Mouse (Mus musculus) limb, embryonic 12.5 days (tissue): Measurements from ENCODE around the gene Slc35f1. TPM values are rescaled to one million over a fixed set of nuclear protein-coding genes. Genes with fewer than 3 reads are reported as not detected.

ENCODE experiments used
- ATAC-seq: fragments of 200-750 bp; cut with Nextera tagmentation; 2 replicates; pipeline ENCODE4 v1.8.0; 2017; ENCODE audit warnings: low read depth, moderate TSS enrichment; ENCODE audit not compliant: insufficient number of reproducible peaks, insufficient read depth, low FRiP score, low TSS enrichment
- H3K27ac ChIP-seq: fragments of 300-500 bp; sonication (generic); 2 replicates; pipeline ENCODE4 v1.5.1; 2016; ENCODE audit warnings: mild to moderate bottlenecking, moderate library complexity
- H3K27me3 ChIP-seq: fragments of 300-500 bp; sonication (generic); 2 replicates; pipeline ENCODE4 v1.6.1; 2016; ENCODE audit warnings: mild to moderate bottlenecking, moderate library complexity
- H3K36me3 ChIP-seq: fragments of 300-500 bp; sonication (generic); 2 replicates; pipeline ENCODE4 v1.6.1; 2016; ENCODE audit warnings: mild to moderate bottlenecking, moderate library complexity
- H3K4me1 ChIP-seq: fragments of 300-500 bp; sonication (generic); replicated peaks from 2 replicates; pipeline ENCODE4 v1.6.1; 2016
- H3K4me2 ChIP-seq: fragments of 300-500 bp; sonication (generic); 2 replicates; pipeline ENCODE4 v1.6.1; 2016; ENCODE audit warnings: mild to moderate bottlenecking, moderate library complexity
- H3K4me3 ChIP-seq: fragments of 300-500 bp; sonication (generic); replicated peaks from 2 replicates; pipeline ENCODE4 v1.5.1; 2016; ENCODE audit warnings: mild to moderate bottlenecking
- H3K9ac ChIP-seq: fragments of 300-500 bp; sonication (generic); replicated peaks from 2 replicates; pipeline ENCODE4 v1.6.1; 2016; ENCODE audit warnings: mild to moderate bottlenecking, moderate library complexity
- H3K9me3 ChIP-seq: fragments of 300-500 bp; sonication (generic); 2 replicates; pipeline ENCODE4 v1.6.1; 2016; ENCODE audit warnings: mild to moderate bottlenecking, moderate library complexity
- WGBS: fragments of 180-500 bp; shearing (Covaris S2); methylation state at CpG from one replicate; pipeline ENCODE4 v1.1.7; 2016; 5-methylcytosine and 5-hydroxymethylcytosine counted together
- polyA plus RNA-seq: library from polyadenylated mRNA; unstranded; fragments of >200 nt; fragmentation: Nextera tagmentation; extraction: Ambion mirVana; gene quantifications from 2 replicates; pipeline ENCODE4 v1.2.1, GENCODE M21; 2016

The Slc35f1 gene
- polyA plus RNA-seq = 3.3 and 3.4 TPM in 2 replicates

- Histone ChIP-seq H3K36me3 (no peaks in the 10 kb centered on the region), H3K4me2 (peak within 1 kb of the TSS; percentile 96), H3K27me3 (peaks cover 12% of the 10 kb centered on the region), H3K4me1 (no peaks in the 10 kb centered on the region), H3K4me3 (peak within 1 kb of the TSS; percentile 69), H3K27ac (peak within 1 kb of the TSS; percentile 69), H3K9ac (peak within 1 kb of the TSS; percentile 74), H3K9me3 (no peaks in the 10 kb centered on the region)
- WGBS = under 1% methylated on average over 54 of the region's 54 CpGs
- peak; percentile 90 for ATAC-seq
Measured at GRCm38 (mm10) chr10:52690334-52690991, at the start of gene Slc35f1. Gene Slc35f1, plus strand, starts transcription at chr10:52690533.

GRCm38 (mm10) chr10:52671234-52671633 lies 19.1 kb upstream of the Slc35f1 start:
- Histone ChIP-seq H3K9ac (no peak overlapping the region), H3K4me2 (no peak overlapping the region), H3K27me3 (no peaks in the 10 kb centered on the region), H3K27ac (no peak overlapping the region), H3K9me3 (no peaks in the 10 kb centered on the region), H3K4me1 (no peaks in the 10 kb centered on the region), H3K4me3 (no peak overlapping the region), H3K36me3 (no peaks in the 10 kb centered on the region)
- ATAC-seq = no peak

- Histone ChIP-seq H3K4me3 (peak overlapping the region; percentile 69), H3K4me1 (no peaks in the 10 kb centered on the region), H3K27me3 (peaks cover 12% of the 10 kb centered on the region), H3K9me3 (no peaks in the 10 kb centered on the region), H3K27ac (peak overlapping the region; percentile 69), H3K9ac (peak overlapping the region; percentile 74), H3K36me3 (no peaks in the 10 kb centered on the region), H3K4me2 (peak overlapping the region; percentile 96)
- WGBS = under 1% methylated on average over 44 of the region's 45 CpGs
- ATAC-seq = peak; percentile 72
Measured at GRCm38 (mm10) chr10:52690992-52691731, 829 bp downstream of the Slc35f1 start.

GRCm38 (mm10) chr10:52703688-52704087 lies 13.4 kb downstream of the Slc35f1 start:
- H3K4me1 ChIP-seq = peaks cover 21% of the 10 kb centered on the region
- H3K27me3 ChIP-seq = no peaks in the 10 kb centered on the region
- H3K4me2 ChIP-seq = peak overlapping the region; percentile 78
- H3K9me3 ChIP-seq = no peaks in the 10 kb centered on the region
- H3K27ac ChIP-seq = no peak overlapping the region
- no peaks in the 10 kb centered on the region for H3K36me3 ChIP-seq
- ATAC-seq = peak; percentile 68
- no peak overlapping the region for H3K4me3 ChIP-seq
- H3K9ac ChIP-seq = no peak overlapping the region

GRCm38 (mm10) chr10:52704101-52705051 lies 14.0 kb downstream of the Slc35f1 start:
- peak overlapping the region; percentile 41 for H3K4me3 ChIP-seq
- peak overlapping the region; percentile 46 for H3K9ac ChIP-seq
- no peaks in the 10 kb centered on the region for H3K36me3 ChIP-seq
- H3K27ac ChIP-seq = peak overlapping the region; percentile 81
- WGBS = 3% methylated on average over 31 of the region's 31 CpGs
- H3K27me3 ChIP-seq = no peaks in the 10 kb centered on the region
- H3K4me2 ChIP-seq = peak overlapping the region; percentile 78
- H3K9me3 ChIP-seq = no peaks in the 10 kb centered on the region
- peaks cover 21% of the 10 kb centered on the region for H3K4me1 ChIP-seq
- ATAC-seq = peak; percentile 89

GRCm38 (mm10) chr10:52709482-52709881 lies 19.1 kb downstream of the Slc35f1 start:
- ATAC-seq = no peak
- Histone ChIP-seq H3K4me1 (peaks cover 7% of the 10 kb centered on the region; the same call in 1 of the 2 replicates), H3K4me2 (no peak overlapping the region), H3K9ac (no peak overlapping the region), H3K27me3 (no peaks in the 10 kb centered on the region), H3K27ac (no peak overlapping the region), H3K36me3 (no peaks in the 10 kb centered on the region), H3K9me3 (no peaks in the 10 kb centered on the region), H3K4me3 (no peak overlapping the region)
- 84% methylated on average over 2 of the region's 2 CpGs for WGBS

GRCm38 (mm10) chr10:52712166-52712565 lies 21.8 kb downstream of the Slc35f1 start:
- no peaks in the 10 kb centered on the region for H3K36me3 ChIP-seq
- H3K4me1 ChIP-seq = no peaks in the 10 kb centered on the region
- no peaks in the 10 kb centered on the region for H3K27me3 ChIP-seq
- no peaks in the 10 kb centered on the region for H3K9me3 ChIP-seq
- no peak overlapping the region for H3K4me2 ChIP-seq
- 88% methylated on average over 4 of the region's 4 CpGs for WGBS
- no peak overlapping the region for H3K27ac ChIP-seq
- no peak overlapping the region for H3K9ac ChIP-seq
- no peak for ATAC-seq
- H3K4me3 ChIP-seq = no peak overlapping the region

- no peaks in the 10 kb centered on the region for H3K27me3 ChIP-seq
- no peak overlapping the region for H3K4me3 ChIP-seq
- WGBS = 88% methylated on average over 2 of the region's 2 CpGs
- no peaks in the 10 kb centered on the region for H3K4me1 ChIP-seq
- H3K4me2 ChIP-seq = no peak overlapping the region
- no peaks in the 10 kb centered on the region for H3K9me3 ChIP-seq
- ATAC-seq = no peak
- no peaks in the 10 kb centered on the region for H3K36me3 ChIP-seq
- H3K27ac ChIP-seq = no peak overlapping the region
- H3K9ac ChIP-seq = no peak overlapping the region
Measured at GRCm38 (mm10) chr10:52714557-52714956, 24.2 kb downstream of the Slc35f1 start.

- Histone ChIP-seq H3K4me2 (no peak overlapping the region), H3K4me1 (no peaks in the 10 kb centered on the region), H3K4me3 (no peak overlapping the region), H3K27me3 (no peaks in the 10 kb centered on the region), H3K9ac (no peak overlapping the region), H3K27ac (no peak overlapping the region), H3K36me3 (no peaks in the 10 kb centered on the region), H3K9me3 (no peaks in the 10 kb centered on the region)
- WGBS = 90% methylated on average over 4 of the region's 4 CpGs
- ATAC-seq = no peak
Measured at GRCm38 (mm10) chr10:52715146-52715545, 24.8 kb downstream of the Slc35f1 start.

GRCm38 (mm10) chr10:52718199-52718917 lies 28.0 kb downstream of the Slc35f1 start:
- no peak overlapping the region for H3K27ac ChIP-seq
- H3K4me2 ChIP-seq = no peak overlapping the region
- H3K9ac ChIP-seq = no peak overlapping the region
- no peaks in the 10 kb centered on the region for H3K36me3 ChIP-seq
- 90% methylated on average over 1 of the region's 1 CpGs for WGBS
- H3K27me3 ChIP-seq = no peaks in the 10 kb centered on the region
- ATAC-seq = no peak
- H3K9me3 ChIP-seq = no peaks in the 10 kb centered on the region
- no peaks in the 10 kb centered on the region for H3K4me1 ChIP-seq
- H3K4me3 ChIP-seq = no peak overlapping the region
